Mouse (Mus musculus): ENCODE results near the gene Cxcr1.

Gene Cxcr1

GRCm38 (mm10) chr1:74194445-74194844 is at the start of gene Cxcr1:
Cxcr1 (minus strand) TSS chr1:74194631.
- DNase-seq (ENCODE audit: low spot score): no peak

GRCm38 (mm10) chr1:74240832-74241231 is 46.4 kb upstream of the Cxcr1 start:
- no peak for DNase-seq (ENCODE audit: low spot score)

- DNase-seq (ENCODE audit: low spot score): no peak
These were observed 45.9 kb upstream of the Cxcr1 start for GRCm38 (mm10) chr1:74240311-74240710.

GRCm38 (mm10) chr1:74239618-74240017 is 45.2 kb upstream of the Cxcr1 start:
- DNase-seq (ENCODE audit: low spot score): no peak

- DNase-seq (ENCODE audit: low spot score): no peak
These were observed 44.7 kb upstream of the Cxcr1 start for GRCm38 (mm10) chr1:74239162-74239561.

GRCm38 (mm10) chr1:74238136-74238535 is 43.7 kb upstream of the Cxcr1 start:
- no peak for DNase-seq (ENCODE audit: low spot score)

- DNase-seq (ENCODE audit: low spot score): no peak
These were observed 43.2 kb upstream of the Cxcr1 start for GRCm38 (mm10) chr1:74237671-74238070.

- peak; percentile 43 for DNase-seq (ENCODE audit: low spot score)
These were observed 42.3 kb upstream of the Cxcr1 start for GRCm38 (mm10) chr1:74236590-74237317.

GRCm38 (mm10) chr1:74235938-74236589 is 41.6 kb upstream of the Cxcr1 start, which contains the start of gene Arpc2:
Arpc2 (plus strand) TSS chr1:74236084.
- peak; percentile 96 for DNase-seq (ENCODE audit: low spot score)

GRCm38 (mm10) chr1:74230992-74231391 is 36.6 kb upstream of the Cxcr1 start:
- no peak for DNase-seq (ENCODE audit: low spot score)

GRCm38 (mm10) chr1:74229942-74230341 is 35.5 kb upstream of the Cxcr1 start:
- no peak for DNase-seq (ENCODE audit: low spot score)

- DNase-seq (ENCODE audit: low spot score): no peak
These were observed 32.9 kb upstream of the Cxcr1 start for GRCm38 (mm10) chr1:74227317-74227716.

- no peak for DNase-seq (ENCODE audit: low spot score)
These were observed 25.5 kb upstream of the Cxcr1 start for GRCm38 (mm10) chr1:74219922-74220321.

- DNase-seq (ENCODE audit: low spot score): no peak
These were observed 14.5 kb upstream of the Cxcr1 start for GRCm38 (mm10) chr1:74208941-74209340.

- DNase-seq (ENCODE audit: low spot score): no peak
These were observed 13.5 kb upstream of the Cxcr1 start for GRCm38 (mm10) chr1:74207906-74208305.

GRCm38 (mm10) chr1:74206642-74207041 is 12.2 kb upstream of the Cxcr1 start:
- no peak for DNase-seq (ENCODE audit: low spot score)

- peak; percentile 21 for DNase-seq (ENCODE audit: low spot score)
These were observed 11.4 kb upstream of the Cxcr1 start for GRCm38 (mm10) chr1:74205881-74206280.

GRCm38 (mm10) chr1:74203457-74203856 is 9.0 kb upstream of the Cxcr1 start:
- no peak for DNase-seq (ENCODE audit: low spot score)

- no peak for DNase-seq (ENCODE audit: low spot score)
These were observed 6.8 kb upstream of the Cxcr1 start for GRCm38 (mm10) chr1:74201048-74201844.

- no peak for DNase-seq (ENCODE audit: low spot score)
These were observed 4.6 kb upstream of the Cxcr1 start for GRCm38 (mm10) chr1:74199046-74199445.

GRCm38 (mm10) chr1:74197726-74198470 is 3.5 kb upstream of the Cxcr1 start:
- no peak for DNase-seq (ENCODE audit: low spot score)

Data from urinary bladder, postnatal 25 days (tissue).